Mouse (Mus musculus) brain, embryonic 14.5 days (tissue): Measurements from ENCODE around the gene Cbr1. TPM values are rescaled to one million over a fixed set of nuclear protein-coding genes. Genes with fewer than 3 reads are reported as not detected.
"Not testable (repeated sequence)": the region's sequence is repeated elsewhere in the genome, so short reads cannot be mapped to it uniquely, and the experiment has no call there.

Experiments
- DNase-seq: peaks from one replicate; pipeline ENCODE4 v3.0.0-alpha.2; 2011; ENCODE audit warnings: low read depth
- CTCF ChIP-seq: fragments of 200-500 bp; IDR thresholded peaks from 2 replicates; pipeline ENCODE4 v1.5.1; 2012; ENCODE audit warnings: inconsistent platforms, mild to moderate bottlenecking, moderate library complexity, borderline replicate concordance; ENCODE audit not compliant: insufficient read depth, insufficient read length; ENCODE audit errors: extremely low read depth
- POLR2A ChIP-seq: fragments of 200-500 bp; IDR thresholded peaks from 2 replicates; pipeline ENCODE4 v1.6.1; 2012; ENCODE audit warnings: mild to moderate bottlenecking, inconsistent platforms, borderline replicate concordance; ENCODE audit not compliant: poor library complexity, insufficient read depth, insufficient read length, severe bottlenecking; ENCODE audit errors: extremely low read depth
- polyA plus RNA-seq: library from polyadenylated mRNA; depleted of rRNA; stranded (reverse); fragments of >200 nt; gene quantifications from 2 replicates; pipeline ENCODE4 v1.2.3, GENCODE M21; 2012; rRNA removed

The Cbr1 gene
- polyA plus RNA-seq, 1 experiment = 159 TPM

GRCm38 (mm10) chr16:93607669-93608101, 2.0 kb downstream of the Cbr1 start:
- peak; percentile 95 for DNase-seq
- no peak for TF ChIP-seq CTCF
- TF ChIP-seq POLR2A = peak; percentile 21; the same call in 1 of the 2 replicates

- TF ChIP-seq CTCF = no peak
- no peak for TF ChIP-seq POLR2A
- no peak for DNase-seq
These were observed 3.1 kb downstream of the Cbr1 start for GRCm38 (mm10) chr16:93608731-93609130.

GRCm38 (mm10) chr16:93609796-93610195, 4.1 kb downstream of the Cbr1 start:
- TF ChIP-seq POLR2A (no peak), CTCF (no peak)
- DNase-seq = no peak

GRCm38 (mm10) chr16:93610961-93611360, 5.3 kb downstream of the Cbr1 start:
- no peak for DNase-seq
- TF ChIP-seq POLR2A (no peak), CTCF (no peak)

GRCm38 (mm10) chr16:93615118-93615870, 9.6 kb downstream of the Cbr1 start:
- DNase-seq = peak; percentile 35
- TF ChIP-seq CTCF = peak; percentile 71
- no peak for TF ChIP-seq POLR2A

- not testable (repeated sequence) for DNase-seq
These were observed 18.1 kb downstream of the Cbr1 start for GRCm38 (mm10) chr16:93623759-93624158.

GRCm38 (mm10) chr16:93624671-93625070, 19.0 kb downstream of the Cbr1 start:
- DNase-seq = no peak

GRCm38 (mm10) chr16:93626745-93627144, 21.1 kb downstream of the Cbr1 start:
- TF ChIP-seq POLR2A = no peak
- peak; percentile 48; the same call in 1 of the 2 replicates for TF ChIP-seq CTCF
- peak; percentile 19 for DNase-seq

More at GRCm38 (mm10) chr16:93624671-93625070, 19.0 kb downstream of the Cbr1 start:
- TF ChIP-seq CTCF = no peak
- no peak for TF ChIP-seq POLR2A

- no peak for TF ChIP-seq POLR2A
- TF ChIP-seq CTCF = no peak
- DNase-seq = no peak
These were observed 22.2 kb downstream of the Cbr1 start, which contains the start of gene Gm5678 for GRCm38 (mm10) chr16:93627761-93628400. Gene Gm5678 (plus strand): TSS chr16:93628097.

GRCm38 (mm10) chr16:93644006-93644405, 38.4 kb downstream of the Cbr1 start:
- DNase-seq = no peak
- TF ChIP-seq POLR2A (no peak), CTCF (no peak)

GRCm38 (mm10) chr16:93648441-93649183, 43.0 kb downstream of the Cbr1 start:
- TF ChIP-seq CTCF = no peak
- TF ChIP-seq POLR2A = no peak
- no peak for DNase-seq

Other genes starting within 250 kb of the Cbr1 start
- gene Setd4, start 1.8 kb upstream of the Cbr1 start, polyA plus RNA-seq = 18.2 and 20.4 TPM in 2 replicates
- 0.08 and 0.10 TPM in 2 replicates for gene Gm5678, start 22.2 kb downstream of the Cbr1 start, polyA plus RNA-seq
- gene Cbr3, start 77.4 kb downstream of the Cbr1 start, polyA plus RNA-seq = 1.4 and 1.7 TPM in 2 replicates
- 51.8 and 63.3 TPM in 2 replicates for gene Dop1b, start 106.1 kb downstream of the Cbr1 start, polyA plus RNA-seq
- 29.7 and 30.8 TPM in 2 replicates for gene Morc3, start 226.3 kb downstream of the Cbr1 start, polyA plus RNA-seq